Mouse (Mus musculus): Measurements from ENCODE around the gene AA467197. TPM values are rescaled to one million over a fixed set of nuclear protein-coding genes. Genes with fewer than 3 reads are reported as not detected.

The AA467197 gene
- polyA plus RNA-seq, 1 experiment from 2014 or later, result 0.47 TPM

DNA sequence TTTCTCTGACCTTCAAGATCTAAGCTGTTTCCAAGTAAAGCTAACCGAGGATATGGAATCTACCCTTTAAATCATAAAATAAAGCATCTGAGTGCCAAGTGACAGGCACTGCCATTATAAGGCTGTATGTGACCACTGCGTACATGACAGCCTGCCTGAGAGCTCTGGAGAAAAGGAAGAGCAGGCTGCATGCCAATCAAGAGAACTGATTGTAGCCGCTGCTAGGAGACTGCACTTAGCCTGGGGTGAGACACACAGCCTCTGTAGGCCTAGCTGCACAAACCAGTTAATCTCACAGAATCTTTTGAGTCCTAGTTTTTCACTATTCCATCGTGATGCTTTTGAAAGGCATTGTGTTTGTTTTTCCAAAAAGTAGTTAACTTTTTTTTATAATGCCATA, 18.1 kb upstream of the AA467197 start:
- 27% methylated on average over 4 of the region's 4 CpGs for WGBS
- no peaks in the 10 kb centered on the region for H3K36me3 ChIP-seq
- peaks cover 13% of the 10 kb centered on the region; the same call in 1 of the 2 replicates for H3K4me1 ChIP-seq (replicated peaks)
- H3K27me3 ChIP-seq (ENCODE audit: insufficient read depth, poor library complexity, severe bottlenecking), result 0 out of 2 replicates have a peak, but pooled peaks cover 4% of the 10 kb centered on the region
- no peak overlapping the region for H3K4me3 ChIP-seq
- H3K9me3 ChIP-seq, result no peaks in the 10 kb centered on the region
- DNase-seq (ENCODE audit: low spot score), result no peak
- no peak overlapping the region for H3K27ac ChIP-seq

DNA sequence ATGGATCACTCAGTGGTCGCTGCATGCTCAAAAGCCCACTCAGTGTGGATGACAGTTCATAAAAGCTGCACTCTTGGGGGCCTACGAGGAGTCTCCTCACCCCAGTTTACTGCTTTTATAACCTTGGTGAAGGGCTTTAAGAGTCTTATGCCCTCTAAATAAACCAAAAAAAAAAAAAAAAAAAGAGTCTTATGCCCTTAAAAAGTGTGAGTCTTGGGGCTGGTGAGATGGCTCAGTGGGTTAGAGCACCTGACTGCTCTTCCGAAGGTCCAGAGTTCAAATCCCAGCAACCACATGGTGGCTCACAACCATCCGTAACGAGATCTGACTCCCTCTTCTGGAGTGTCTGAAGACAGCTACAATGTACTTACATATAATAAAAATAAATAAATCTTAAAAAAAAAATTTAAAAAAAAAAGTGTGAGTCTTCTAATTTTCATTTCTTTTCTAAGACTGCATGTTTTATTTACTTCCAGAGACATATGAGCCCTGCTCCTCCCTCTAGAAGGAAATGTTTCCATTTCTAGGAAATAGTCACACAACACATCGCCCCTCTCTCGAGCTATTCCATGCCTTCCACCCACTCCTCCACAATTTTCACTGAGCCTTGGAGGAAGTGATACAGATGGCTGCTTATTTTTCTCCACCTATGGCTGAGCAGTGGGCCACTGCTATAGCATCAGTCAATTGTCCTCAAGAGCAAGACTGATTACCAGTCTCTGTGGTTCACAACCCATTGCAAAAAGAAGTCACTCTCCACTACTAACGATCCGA, 15.3 kb upstream of the AA467197 start:
- 83% methylated on average over 9 of the region's 9 CpGs for WGBS
- Histone ChIP-seq H3K9me3 (no peaks in the 10 kb centered on the region), H3K4me1 (replicated peaks) (peaks cover 13% of the 10 kb centered on the region; the same call in 1 of the 2 replicates), H3K4me3 (no peak overlapping the region), H3K36me3 (no peaks in the 10 kb centered on the region), H3K27ac (no peak overlapping the region), H3K27me3 (ENCODE audit: insufficient read depth, poor library complexity, severe bottlenecking) (no peaks in the 10 kb centered on the region)
- no peak for DNase-seq (ENCODE audit: low spot score)

DNA sequence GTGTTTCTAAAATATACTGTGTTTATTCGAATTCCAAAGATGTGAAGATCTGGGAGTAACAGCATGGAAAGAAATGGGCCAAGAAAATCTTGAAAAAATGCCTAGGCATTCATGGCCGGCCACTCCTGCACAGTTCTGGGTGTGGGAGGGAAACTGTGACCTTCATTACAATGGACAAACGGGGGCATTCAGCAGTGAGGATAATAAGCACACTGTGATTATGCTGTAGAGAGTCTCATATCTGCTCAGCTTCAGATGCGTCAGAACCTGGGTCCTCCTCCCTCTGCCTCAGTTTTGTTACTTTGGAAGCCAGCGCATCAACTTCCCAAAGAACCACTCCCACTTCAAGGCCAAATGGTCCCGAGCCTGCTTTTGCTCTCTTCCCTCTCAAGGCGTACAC, 10.9 kb upstream of the AA467197 start:
- WGBS, result 69% methylated on average over 7 of the region's 7 CpGs
- Histone ChIP-seq H3K36me3 (no peaks in the 10 kb centered on the region), H3K4me3 (no peak overlapping the region), H3K27ac (no peak overlapping the region), H3K27me3 (ENCODE audit: insufficient read depth, poor library complexity, severe bottlenecking) (no peaks in the 10 kb centered on the region), H3K4me1 (replicated peaks) (peaks cover 5% of the 10 kb centered on the region), H3K9me3 (no peaks in the 10 kb centered on the region)
- no peak for DNase-seq (ENCODE audit: low spot score)

DNA sequence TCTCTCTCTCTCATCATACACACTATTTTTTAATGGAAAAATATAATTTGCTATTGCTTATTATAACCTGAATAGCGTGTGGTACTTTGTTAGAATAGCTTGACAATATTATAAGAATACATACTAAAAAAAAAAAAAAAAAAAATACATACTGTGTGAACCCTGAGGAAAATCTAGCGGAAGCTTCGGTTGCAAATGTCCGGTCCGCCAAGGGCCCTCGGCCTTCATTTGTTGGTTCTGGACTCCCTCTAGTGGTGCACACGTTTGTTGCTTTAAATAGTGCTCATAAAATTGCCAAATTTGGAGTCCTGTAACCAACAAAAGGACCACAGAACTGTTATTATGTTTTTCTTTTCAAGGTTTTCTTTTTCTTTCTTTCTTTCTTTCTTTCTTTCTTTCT, 7.8 kb upstream of the AA467197 start:
- Histone ChIP-seq H3K27me3 (ENCODE audit: insufficient read depth, poor library complexity, severe bottlenecking) (no peaks in the 10 kb centered on the region), H3K27ac (no peak overlapping the region), H3K4me3 (no peak overlapping the region), H3K36me3 (peaks cover 18% of the 10 kb centered on the region), H3K9me3 (no peaks in the 10 kb centered on the region), H3K4me1 (replicated peaks) (peaks cover 19% of the 10 kb centered on the region)
- 7% methylated on average over 7 of the region's 7 CpGs for WGBS
- peak; percentile 65 for DNase-seq (ENCODE audit: low spot score)

DNA sequence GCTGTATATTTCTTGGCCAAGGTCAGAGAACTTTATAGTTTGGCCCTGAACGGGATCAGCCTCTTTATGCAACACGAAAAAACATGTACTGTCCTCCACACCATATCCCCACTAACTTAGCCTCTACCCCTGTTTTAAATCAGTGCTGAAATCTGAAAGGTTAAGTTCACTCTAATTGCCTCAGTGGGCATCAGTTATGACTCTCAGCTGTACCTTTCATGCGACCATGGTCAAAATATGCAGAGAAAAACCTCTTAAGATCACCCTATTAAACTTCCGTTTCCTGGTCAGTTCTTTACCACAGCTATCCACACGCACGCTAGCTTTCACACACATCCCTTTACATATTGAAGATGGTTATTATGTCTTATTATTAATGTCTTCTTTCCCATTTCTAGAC, 6.9 kb upstream of the AA467197 start:
- peak overlapping the region; percentile 95 for H3K27ac ChIP-seq
- peak overlapping the region; percentile 100 for H3K4me3 ChIP-seq
- 69% methylated on average over 6 of the region's 6 CpGs for WGBS
- peaks cover 19% of the 10 kb centered on the region for H3K4me1 ChIP-seq (replicated peaks)
- peaks cover 26% of the 10 kb centered on the region for H3K36me3 ChIP-seq
- no peaks in the 10 kb centered on the region for H3K27me3 ChIP-seq (ENCODE audit: insufficient read depth, poor library complexity, severe bottlenecking)
- H3K9me3 ChIP-seq, result no peaks in the 10 kb centered on the region
- DNase-seq (ENCODE audit: low spot score), result no peak

DNA sequence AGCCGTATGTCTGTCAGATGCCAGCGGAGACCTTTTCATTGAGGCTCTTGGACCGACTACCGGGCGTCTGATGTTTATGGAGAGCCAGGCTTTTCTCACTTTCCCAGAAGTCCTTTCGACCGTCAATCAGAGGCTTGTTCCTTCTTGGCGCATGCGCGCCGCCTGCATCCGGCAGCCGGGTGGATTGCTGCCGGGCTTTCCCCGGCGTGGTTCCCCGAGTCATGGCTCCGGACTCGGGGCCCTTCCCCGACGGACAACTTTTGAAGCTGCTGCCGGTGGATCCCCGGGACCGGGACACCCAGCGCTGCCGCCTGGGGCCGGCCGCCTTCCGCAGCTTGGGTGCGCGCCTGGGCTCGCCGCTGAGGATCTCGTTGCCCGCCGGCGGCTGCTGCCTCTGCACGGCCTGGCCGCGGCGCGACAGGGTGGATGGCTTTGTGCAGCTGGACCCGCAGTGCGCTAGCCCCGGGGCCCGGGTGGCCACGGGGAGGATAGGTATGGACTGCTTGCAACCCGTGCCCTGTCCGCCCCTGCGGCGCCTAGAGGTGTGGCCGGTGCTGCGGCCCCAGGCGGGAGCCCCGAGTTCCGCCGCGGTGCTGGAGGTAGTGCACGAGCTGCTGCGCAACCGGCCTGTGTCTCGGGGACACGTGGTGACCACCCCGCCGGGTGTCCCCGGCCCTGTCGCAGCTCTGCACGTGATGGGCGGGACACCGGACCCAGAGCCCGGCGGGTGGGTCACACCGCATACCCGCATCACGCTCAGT, 6.1 kb upstream of the AA467197 start:
- peak overlapping the region; percentile 100 for H3K4me3 ChIP-seq
- H3K9me3 ChIP-seq, result no peaks in the 10 kb centered on the region
- WGBS, result under 1% methylated on average over 75 of the region's 75 CpGs
- H3K4me1 ChIP-seq (replicated peaks), result peaks cover 19% of the 10 kb centered on the region
- peaks cover 26% of the 10 kb centered on the region for H3K36me3 ChIP-seq
- DNase-seq (ENCODE audit: low spot score), result peak; percentile 89
- H3K27ac ChIP-seq, result peak overlapping the region; percentile 95
- no peaks in the 10 kb centered on the region for H3K27me3 ChIP-seq (ENCODE audit: insufficient read depth, poor library complexity, severe bottlenecking)

DNA sequence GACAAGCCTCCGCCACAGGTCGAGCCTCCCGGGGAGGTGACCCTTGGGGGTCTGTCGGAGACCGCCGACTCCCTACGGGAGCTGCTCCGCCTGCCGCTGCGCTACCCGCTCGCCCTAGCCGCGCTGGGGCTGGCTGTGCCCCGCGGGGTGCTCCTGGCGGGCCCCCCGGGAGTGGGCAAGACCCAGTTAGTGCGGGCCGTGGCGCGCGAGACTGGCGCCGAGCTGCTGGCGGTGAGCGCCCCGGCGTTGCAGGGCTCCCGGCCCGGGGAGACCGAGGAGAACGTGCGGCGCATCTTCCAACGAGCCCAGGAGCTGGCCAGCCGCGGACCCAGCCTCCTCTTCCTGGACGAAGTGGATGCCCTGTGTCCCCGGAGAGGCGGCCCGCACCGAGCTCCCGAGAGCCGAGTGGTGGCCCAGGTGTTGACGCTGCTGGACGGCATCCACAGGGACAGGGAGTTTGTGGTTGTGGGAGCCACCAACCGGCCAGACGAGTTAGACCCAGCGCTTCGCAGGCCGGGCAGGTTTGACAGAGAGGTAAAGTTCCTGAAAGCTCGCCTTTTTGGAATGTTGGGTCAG, 5.5 kb upstream of the AA467197 start:
- Histone ChIP-seq H3K4me3 (peak overlapping the region; percentile 100), H3K4me1 (replicated peaks) (peaks cover 19% of the 10 kb centered on the region), H3K36me3 (peaks cover 26% of the 10 kb centered on the region), H3K27me3 (ENCODE audit: insufficient read depth, poor library complexity, severe bottlenecking) (no peaks in the 10 kb centered on the region), H3K27ac (peak overlapping the region; percentile 95), H3K9me3 (no peaks in the 10 kb centered on the region)
- under 1% methylated on average over 53 of the region's 53 CpGs for WGBS
- peak; percentile 63 for DNase-seq (ENCODE audit: low spot score)

DNA sequence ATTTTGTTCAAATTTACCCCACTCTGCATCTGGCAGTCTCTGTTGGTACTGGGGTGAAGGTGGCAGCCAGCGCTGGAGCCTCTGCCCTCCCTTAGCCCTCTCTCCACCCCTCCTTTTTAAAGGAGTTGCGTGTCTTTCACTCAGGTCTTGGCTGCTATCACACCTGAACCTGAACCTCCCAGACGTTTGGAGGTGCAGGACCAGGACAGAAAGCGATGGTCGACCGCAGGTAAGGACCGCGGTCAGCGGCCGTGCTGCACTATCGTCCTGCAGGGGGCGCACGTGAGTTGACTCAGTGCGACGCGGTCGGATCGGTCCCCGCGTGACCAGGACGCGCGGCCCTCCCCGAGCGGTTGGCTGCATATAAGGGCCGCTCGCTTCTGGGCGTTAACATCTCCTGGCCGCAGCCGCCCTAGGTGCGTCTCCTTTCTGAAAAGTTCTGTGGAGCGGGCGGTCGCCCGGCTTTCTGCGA, 776 bp downstream of the AA467197 start:
- Histone ChIP-seq H3K4me3 (peak overlapping the region; percentile 59), H3K27ac (peak overlapping the region; percentile 45; the same call in 1 of the 2 replicates), H3K36me3 (peaks cover 22% of the 10 kb centered on the region), H3K27me3 (ENCODE audit: insufficient read depth, poor library complexity, severe bottlenecking) (peaks cover 19% of the 10 kb centered on the region), H3K4me1 (replicated peaks) (0 out of 2 replicates have a peak, but pooled peaks cover 4% of the 10 kb centered on the region), H3K9me3 (no peaks in the 10 kb centered on the region)
- WGBS, result under 1% methylated on average over 36 of the region's 36 CpGs
- DNase-seq (ENCODE audit: low spot score), result peak; percentile 73

DNA sequence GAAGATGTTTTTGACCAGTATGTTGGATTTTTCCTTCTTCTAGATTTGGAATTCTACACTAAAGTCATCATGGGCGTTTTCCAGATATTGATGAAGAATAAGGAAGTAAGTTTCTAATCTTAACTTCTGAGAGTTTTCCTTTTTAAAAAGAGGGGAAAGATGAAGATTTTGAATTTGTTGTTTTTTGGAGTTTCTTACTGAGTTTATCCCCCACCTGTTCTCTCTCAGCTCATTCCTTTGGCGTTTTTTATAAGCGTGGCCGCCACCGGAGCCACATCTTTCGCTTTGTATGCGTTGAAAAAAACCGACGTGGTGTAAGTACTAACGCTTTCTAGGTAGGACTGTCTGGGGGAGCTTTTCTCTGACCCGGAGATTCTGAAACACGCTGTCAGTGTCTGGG, 1.2 kb downstream of the AA467197 start:
- WGBS, result 37% methylated on average over 12 of the region's 12 CpGs
- peak overlapping the region; percentile 59 for H3K4me3 ChIP-seq
- no peaks in the 10 kb centered on the region for H3K9me3 ChIP-seq
- peaks cover 18% of the 10 kb centered on the region for H3K36me3 ChIP-seq
- H3K4me1 ChIP-seq (replicated peaks), result 0 out of 2 replicates have a peak, but pooled peaks cover 4% of the 10 kb centered on the region
- DNase-seq (ENCODE audit: low spot score), result no peak
- 0 out of 2 replicates have a peak overlapping the region, but pooled peaks have one; percentile 45 for H3K27ac ChIP-seq
- H3K27me3 ChIP-seq (ENCODE audit: insufficient read depth, poor library complexity, severe bottlenecking), result peaks cover 19% of the 10 kb centered on the region

DNA sequence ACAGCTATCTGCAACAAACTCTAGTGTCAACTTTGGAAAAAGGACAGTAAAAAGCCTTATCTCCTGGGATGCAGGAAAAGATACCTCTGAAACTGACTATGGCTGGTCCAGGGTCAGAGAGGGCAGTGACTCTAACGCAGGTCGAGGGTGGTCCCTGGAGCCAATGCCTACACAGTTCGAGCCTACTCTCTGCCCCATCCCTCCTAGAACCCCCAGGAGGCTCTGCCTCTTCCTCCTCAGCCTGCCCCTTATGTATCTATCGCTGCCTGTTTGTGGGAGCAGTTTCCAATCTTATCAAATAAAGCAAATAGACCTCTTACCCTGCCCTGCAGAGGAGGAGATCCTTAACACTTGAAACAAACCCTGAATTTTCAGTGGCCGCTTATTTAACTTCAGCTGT, 1.9 kb downstream of the AA467197 start:
- H3K36me3 ChIP-seq, result peaks cover 11% of the 10 kb centered on the region
- no peak for DNase-seq (ENCODE audit: low spot score)
- no peak overlapping the region for H3K27ac ChIP-seq
- 0 out of 2 replicates have a peak, but pooled peaks cover 4% of the 10 kb centered on the region for H3K4me1 ChIP-seq (replicated peaks)
- no peak overlapping the region for H3K4me3 ChIP-seq
- no peaks in the 10 kb centered on the region for H3K9me3 ChIP-seq
- WGBS, result 51% methylated on average over 5 of the region's 5 CpGs
- peaks cover 19% of the 10 kb centered on the region for H3K27me3 ChIP-seq (ENCODE audit: insufficient read depth, poor library complexity, severe bottlenecking)

DNA sequence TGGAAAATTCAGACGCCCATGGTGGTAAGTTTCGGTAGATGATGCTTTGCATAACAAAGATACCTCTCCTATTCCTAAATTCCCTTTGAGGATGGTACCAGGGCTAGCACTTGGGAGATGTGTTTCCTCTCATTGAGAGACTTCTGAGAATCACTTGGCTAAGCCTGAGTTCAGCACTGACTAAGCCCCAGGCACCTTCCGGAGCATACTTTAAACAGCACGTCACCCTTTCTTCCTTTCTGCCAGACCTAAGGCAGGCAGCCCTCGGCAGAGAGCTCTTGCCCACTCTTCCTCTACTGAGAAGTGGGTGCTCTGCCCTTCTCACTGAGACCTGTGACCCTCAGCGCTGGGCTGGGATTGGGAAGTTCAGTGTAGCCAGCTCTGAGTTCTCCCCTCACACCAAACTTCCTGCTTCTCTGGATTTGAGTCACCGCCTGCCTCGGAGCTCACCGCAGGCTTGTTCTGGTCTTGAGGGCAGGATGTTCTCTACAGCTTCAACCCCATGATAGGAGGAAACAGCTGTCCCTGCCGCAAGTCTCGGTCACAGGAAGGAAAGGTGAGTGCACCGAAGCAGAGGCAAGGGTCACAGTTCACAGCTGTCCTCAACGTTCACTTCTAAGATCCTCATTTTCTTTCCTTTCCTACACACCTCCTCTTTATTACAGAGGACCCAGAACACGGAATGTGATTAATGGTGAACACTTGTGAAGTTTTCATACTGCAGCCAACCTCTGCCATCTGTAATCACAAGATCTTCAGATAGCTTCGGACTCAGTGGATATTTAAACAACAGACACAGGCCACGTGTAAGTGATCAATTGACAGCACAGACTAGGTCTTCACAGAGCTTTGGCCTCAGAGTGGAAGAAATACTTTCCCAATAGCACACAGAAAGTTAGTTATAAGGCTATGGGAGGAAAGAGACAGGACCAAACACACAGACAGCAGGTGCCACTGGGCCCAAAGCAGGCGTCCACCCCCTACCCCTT, 15.6 kb downstream of the AA467197 start:
- no peak for DNase-seq (ENCODE audit: low spot score)
- no peaks in the 10 kb centered on the region for H3K36me3 ChIP-seq
- no peak overlapping the region for H3K4me3 ChIP-seq
- no peak overlapping the region for H3K27ac ChIP-seq
- H3K9me3 ChIP-seq, result no peaks in the 10 kb centered on the region
- 77% methylated on average over 17 of the region's 17 CpGs for WGBS
- no peaks in the 10 kb centered on the region for H3K27me3 ChIP-seq (ENCODE audit: insufficient read depth, poor library complexity, severe bottlenecking)
- peaks cover 10% of the 10 kb centered on the region; the same call in 1 of the 2 replicates for H3K4me1 ChIP-seq (replicated peaks)

DNA sequence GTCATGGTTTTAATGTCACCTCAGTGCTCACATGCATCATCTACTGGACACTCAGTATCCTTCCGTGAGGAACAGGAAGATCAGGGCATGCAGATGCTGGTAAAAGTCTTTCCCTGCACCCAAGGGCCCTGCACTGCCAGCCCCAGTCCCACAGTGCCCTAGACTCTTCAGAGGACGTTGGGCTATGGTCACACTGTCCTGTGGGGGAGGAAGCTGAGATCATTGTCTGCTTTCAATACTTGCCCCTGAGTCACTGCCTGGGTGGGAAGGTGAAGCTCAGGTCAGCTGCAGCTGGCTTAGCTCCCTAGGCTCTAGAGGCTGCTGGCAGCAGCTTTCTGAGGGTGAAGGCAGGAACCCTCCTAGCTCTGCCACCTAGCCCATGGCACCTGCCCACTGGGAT, 19.3 kb downstream of the AA467197 start:
- H3K36me3 ChIP-seq, result no peaks in the 10 kb centered on the region
- H3K27ac ChIP-seq, result no peak overlapping the region
- H3K9me3 ChIP-seq, result no peaks in the 10 kb centered on the region
- no peak overlapping the region for H3K4me3 ChIP-seq
- 75% methylated on average over 2 of the region's 2 CpGs for WGBS
- no peaks in the 10 kb centered on the region for H3K27me3 ChIP-seq (ENCODE audit: insufficient read depth, poor library complexity, severe bottlenecking)
- DNase-seq (ENCODE audit: low spot score), result no peak
- peaks cover 10% of the 10 kb centered on the region; the same call in 1 of the 2 replicates for H3K4me1 ChIP-seq (replicated peaks)
